24 mouse cellular contexts compared by ENCODE assay signal in genomic region chr3:143674446-143674845, GRCm38 (mm10).
DNase-seq lines count a peak whose midpoint lies in the region; ATAC-seq and TF ChIP-seq lines count a peak whose summit lies in the region.
"Had no signal": no experiment of that assay in that cellular context is flagged by ENCODE, and none has a peak within 500 bp of the region (broad histone marks: within the 10 kb centered on the region; RNA-seq: fewer than 3 reads in every experiment).

No protein-coding gene starts in this region.

- H3K27me3 ChIP-seq in spleen, adult 2 months (ENCODE audit: control insufficient read depth, insufficient read depth, low read length): no peaks in the 10 kb centered on the region
- no peaks in the 10 kb centered on the region for H3K27me3 ChIP-seq in heart, embryonic 11.5 days (ENCODE audit: control insufficient read depth, insufficient read depth, low read length)
- H3K27me3 ChIP-seq in hindbrain, embryonic 16.5 days (replicated peaks; ENCODE audit: control insufficient read depth, insufficient read depth, low read length): no peaks in the 10 kb centered on the region
- H3K27me3 ChIP-seq: embryonic facial prominence, embryonic 12.5 days; kidney, embryonic 15.5 days; liver, embryonic 13.5 days; midbrain, embryonic 13.5 days; neural tube, embryonic 15.5 days had no signal

- H3K4me3 ChIP-seq in bone marrow macrophage, adult 2 months (ENCODE audit: insufficient read depth, low read length): no peak overlapping the region
- no peak overlapping the region for H3K4me3 ChIP-seq in spleen, adult 2 months (ENCODE audit: extremely low read depth, insufficient read depth, insufficient read length)
- no peak overlapping the region for H3K4me3 ChIP-seq in heart, embryonic 11.5 days (ENCODE audit: low read depth, low read length)
- H3K4me3 ChIP-seq in hindbrain, embryonic 16.5 days (ENCODE audit: low read length): no peak overlapping the region
- H3K4me3 ChIP-seq: embryonic facial prominence, embryonic 12.5 days; hindbrain, embryonic 10.5 days; kidney, embryonic 15.5 days; liver, embryonic 13.5 days; midbrain, embryonic 13.5 days; neural tube, embryonic 15.5 days had no signal

- H3K4me2 ChIP-seq in heart, embryonic 11.5 days: no peak overlapping the region
- no peak overlapping the region for H3K4me2 ChIP-seq in hindbrain, embryonic 16.5 days (ENCODE audit: low read length)
- H3K4me2 ChIP-seq: embryonic facial prominence, embryonic 12.5 days; kidney, embryonic 15.5 days; liver, embryonic 13.5 days; lung, embryonic 14.5 days; midbrain, embryonic 13.5 days; neural tube, embryonic 15.5 days had no signal

- peak; percentile 86 for ATAC-seq in megakaryocyte progenitor cell, adult 5-6 weeks (replicated peaks; ENCODE audit: poor library complexity)
- ATAC-seq in heart, embryonic 11.5 days (replicated peaks; ENCODE audit: insufficient number of reproducible peaks, low FRiP score, low TSS enrichment): no peak
- no peak for ATAC-seq in hindbrain, embryonic 16.5 days
- ATAC-seq: hindbrain, postnatal 0 days; intestine, embryonic 16.5 days; midbrain, embryonic 13.5 days had no signal

- no peaks in the 10 kb centered on the region for H3K9me3 ChIP-seq in heart, embryonic 11.5 days (replicated peaks; ENCODE audit: control insufficient read depth, low read length)
- H3K9me3 ChIP-seq in hindbrain, embryonic 16.5 days (ENCODE audit: control insufficient read depth, low read length): no peaks in the 10 kb centered on the region
- H3K9me3 ChIP-seq: embryonic facial prominence, embryonic 12.5 days; hindbrain, embryonic 10.5 days; kidney, embryonic 15.5 days; liver, embryonic 13.5 days; midbrain, embryonic 13.5 days; neural tube, embryonic 15.5 days had no signal

- H3K27ac ChIP-seq in bone marrow macrophage, adult 2 months (ENCODE audit: insufficient read depth, low read depth, low read length): peak overlapping the region; percentile 36; the same call in 1 of the 2 replicates
- no peak overlapping the region for H3K27ac ChIP-seq in spleen, adult 2 months (ENCODE audit: insufficient read depth, low read length)
- H3K27ac ChIP-seq in heart, embryonic 11.5 days (ENCODE audit: low read depth, low read length): no peak overlapping the region
- no peak overlapping the region for H3K27ac ChIP-seq in hindbrain, embryonic 16.5 days (ENCODE audit: low read depth, low read length)
- H3K27ac ChIP-seq: embryonic facial prominence, embryonic 12.5 days; hindbrain, embryonic 10.5 days; hindbrain, postnatal 0 days; kidney, embryonic 15.5 days; liver, embryonic 13.5 days; midbrain, embryonic 13.5 days; neural tube, embryonic 15.5 days had no signal

- 26% methylated on average over 7 of the region's 7 CpGs for WGBS in spleen, adult 2 months
- WGBS in heart, embryonic 11.5 days (ENCODE audit: insufficient replicate concordance): 83% methylated on average over 7 of the region's 7 CpGs
- 91% methylated on average over 7 of the region's 7 CpGs for WGBS in hindbrain, embryonic 16.5 days

- no peaks in the 10 kb centered on the region for H3K36me3 ChIP-seq in spleen, adult 2 months (ENCODE audit: control insufficient read depth, insufficient read depth, low read length)
- H3K36me3 ChIP-seq in heart, embryonic 11.5 days (ENCODE audit: control insufficient read depth, insufficient read depth, low read length): no peaks in the 10 kb centered on the region
- no peaks in the 10 kb centered on the region for H3K36me3 ChIP-seq in hindbrain, embryonic 16.5 days (ENCODE audit: control insufficient read depth, insufficient read depth, low read length)
- H3K36me3 ChIP-seq: embryonic facial prominence, embryonic 12.5 days; hindbrain, embryonic 10.5 days; kidney, embryonic 15.5 days; liver, embryonic 13.5 days; midbrain, embryonic 13.5 days; neural tube, embryonic 15.5 days had no signal

- H3K9ac ChIP-seq in heart, embryonic 11.5 days (ENCODE audit: low read depth, low read length): no peak overlapping the region
- H3K9ac ChIP-seq in hindbrain, embryonic 16.5 days (ENCODE audit: low read depth, low read length): no peak overlapping the region
- H3K9ac ChIP-seq: embryonic facial prominence, embryonic 12.5 days; kidney, embryonic 15.5 days; liver, embryonic 13.5 days; lung, embryonic 14.5 days; midbrain, embryonic 13.5 days; neural tube, embryonic 15.5 days had no signal

- H3K4me1 ChIP-seq in bone marrow macrophage, adult 2 months (ENCODE audit: control insufficient read depth, insufficient read depth, low read length): peaks cover 18% of the 10 kb centered on the region
- H3K4me1 ChIP-seq in spleen, adult 2 months (ENCODE audit: control insufficient read depth, insufficient read depth, insufficient read length): no peaks in the 10 kb centered on the region
- H3K4me1 ChIP-seq in heart, embryonic 11.5 days (ENCODE audit: control insufficient read depth, insufficient read depth, low read length): no peaks in the 10 kb centered on the region
- no peaks in the 10 kb centered on the region for H3K4me1 ChIP-seq in hindbrain, embryonic 16.5 days (ENCODE audit: control insufficient read depth, insufficient read depth, low read depth, low read length)
- H3K4me1 ChIP-seq: embryonic facial prominence, embryonic 12.5 days; hindbrain, embryonic 10.5 days; kidney, embryonic 15.5 days; liver, embryonic 13.5 days; midbrain, embryonic 13.5 days; neural tube, embryonic 15.5 days had no signal

- TF ChIP-seq POLR2A in bone marrow macrophage, adult 2 months (IDR thresholded peaks at IDR 0.05; ENCODE audit: borderline replicate concordance, low read depth, low read length): no peak
- no peak for TF ChIP-seq POLR2A in spleen, adult 2 months (IDR thresholded peaks at IDR 0.05; ENCODE audit: low read depth, low read length)

- TF ChIP-seq CTCF in bone marrow macrophage, adult 2 months (IDR thresholded peaks at IDR 0.05; ENCODE audit: low read depth, low read length): no peak
- TF ChIP-seq CTCF in spleen, adult 2 months (IDR thresholded peaks at IDR 0.05; ENCODE audit: extremely low read depth, insufficient read depth, insufficient read length, insufficient replicate concordance): no peak

- intact Hi-C loops in left cerebral cortex, postnatal 36 days (cut with DNase I): no loop called here

- DNase-seq in cerebellum, adult 9-10 months: peak; percentile 1
- no peak for DNase-seq in cerebellum, adult 8-10 months
- DNase-seq in spleen, adult 2 months (ENCODE audit: low read depth in 1 of 2, low spot score in 2 of 2): peak; percentile 28 to 79
- DNase-seq in left cerebral cortex, postnatal 36 days (ENCODE audit: low spot score in 2 of 2): no peak
- DNase-seq: adrenal gland, postnatal 14 days; cerebellum, adult 11 months; cerebellum, postnatal 14 days; gastrocnemius, postnatal 25 days; kidney, postnatal 4 days; liver, embryonic 13.5 days; lung, embryonic 14.5 days; thymus, adult 18-20 months; thymus, postnatal 36 days had no signal

Comparison
In these comparisons a context has a peak if more than half of its experiments do, and no peak if none do; other contexts are left out.
1. DNase-seq: peak in cerebellum, adult 9-10 months (single experiment) and spleen, adult 2 months (2 of 2); none in cerebellum, adult 8-10 months (single experiment) and left cerebral cortex, postnatal 36 days (0 of 2).